Mouse (Mus musculus) G1E-ER4 (cell line): ENCODE results near the gene Slc5a3. TPM values are rescaled to one million over a fixed set of nuclear protein-coding genes. Genes with fewer than 3 reads are reported as not detected.

ENCODE experiments used
- GATA1 ChIP-seq: IDR thresholded peaks from one replicate; pipeline ENCODE4 v1.8.0; 2012; ENCODE audit warnings: low read length, inconsistent platforms
- polyA plus RNA-seq: library from polyadenylated mRNA; stranded (reverse); fragments of >175 nt; gene quantifications from 2 replicates; pipeline ENCODE4 v1.2.3, GENCODE M21; 2012

The Slc5a3 gene
- polyA plus RNA-seq, 1 experiment, result 0.03 TPM

DNA sequence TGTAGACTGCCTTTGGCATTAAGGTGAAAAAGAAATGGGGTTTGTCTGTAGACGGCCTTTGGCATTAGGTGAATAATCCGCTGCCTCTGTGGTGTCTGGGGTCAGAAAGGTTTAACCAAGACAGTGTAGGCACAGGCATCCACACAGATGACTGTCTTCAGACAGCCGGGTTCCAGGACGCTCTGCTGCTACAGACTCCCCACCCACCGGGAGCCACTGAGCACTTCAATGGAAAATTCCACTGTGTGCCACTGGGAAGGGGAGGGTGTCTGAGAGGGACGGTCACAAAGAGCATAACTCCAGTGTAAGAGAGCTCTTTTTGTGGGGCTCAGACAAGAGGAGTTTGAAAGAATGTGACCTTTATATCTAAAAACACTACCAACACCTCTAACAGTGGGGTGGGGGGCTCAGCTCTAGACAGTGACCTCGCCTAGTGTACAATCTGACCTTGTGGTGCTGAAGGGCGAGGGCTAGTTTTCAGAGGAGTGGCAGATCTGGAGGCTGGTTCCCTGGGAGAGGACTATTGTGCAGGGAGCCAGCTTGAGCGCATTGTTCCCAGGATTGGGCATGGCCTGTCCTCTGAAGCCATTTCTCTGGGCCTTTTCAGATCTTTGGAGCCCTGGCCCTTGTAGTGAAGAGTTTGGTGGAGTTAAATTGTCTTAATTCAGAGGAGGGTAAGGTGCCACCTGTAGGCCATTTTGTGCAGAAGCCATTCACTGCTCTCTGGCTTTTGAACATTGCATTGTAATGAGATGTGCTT, 45.6 kb downstream of the Slc5a3 start:
- no peak for TF ChIP-seq GATA1

- TF ChIP-seq GATA1, result no peak
Observed at GRCm38 (mm10) chr16:92104332-92104590, 46.1 kb downstream of the Slc5a3 start.

- TF ChIP-seq GATA1, result no peak
Observed at GRCm38 (mm10) chr16:92104951-92105350, 46.8 kb downstream of the Slc5a3 start.

GRCm38 (mm10) chr16:92105631-92106030, 47.5 kb downstream of the Slc5a3 start:
- no peak for TF ChIP-seq GATA1

- no peak for TF ChIP-seq GATA1
Observed at GRCm38 (mm10) chr16:92107346-92107745, 49.2 kb downstream of the Slc5a3 start.

- TF ChIP-seq GATA1, result no peak
Observed at GRCm38 (mm10) chr16:92114706-92115241, 56.7 kb downstream of the Slc5a3 start.

- no peak for TF ChIP-seq GATA1
Observed at GRCm38 (mm10) chr16:92115611-92116421, 57.7 kb downstream of the Slc5a3 start.

DNA sequence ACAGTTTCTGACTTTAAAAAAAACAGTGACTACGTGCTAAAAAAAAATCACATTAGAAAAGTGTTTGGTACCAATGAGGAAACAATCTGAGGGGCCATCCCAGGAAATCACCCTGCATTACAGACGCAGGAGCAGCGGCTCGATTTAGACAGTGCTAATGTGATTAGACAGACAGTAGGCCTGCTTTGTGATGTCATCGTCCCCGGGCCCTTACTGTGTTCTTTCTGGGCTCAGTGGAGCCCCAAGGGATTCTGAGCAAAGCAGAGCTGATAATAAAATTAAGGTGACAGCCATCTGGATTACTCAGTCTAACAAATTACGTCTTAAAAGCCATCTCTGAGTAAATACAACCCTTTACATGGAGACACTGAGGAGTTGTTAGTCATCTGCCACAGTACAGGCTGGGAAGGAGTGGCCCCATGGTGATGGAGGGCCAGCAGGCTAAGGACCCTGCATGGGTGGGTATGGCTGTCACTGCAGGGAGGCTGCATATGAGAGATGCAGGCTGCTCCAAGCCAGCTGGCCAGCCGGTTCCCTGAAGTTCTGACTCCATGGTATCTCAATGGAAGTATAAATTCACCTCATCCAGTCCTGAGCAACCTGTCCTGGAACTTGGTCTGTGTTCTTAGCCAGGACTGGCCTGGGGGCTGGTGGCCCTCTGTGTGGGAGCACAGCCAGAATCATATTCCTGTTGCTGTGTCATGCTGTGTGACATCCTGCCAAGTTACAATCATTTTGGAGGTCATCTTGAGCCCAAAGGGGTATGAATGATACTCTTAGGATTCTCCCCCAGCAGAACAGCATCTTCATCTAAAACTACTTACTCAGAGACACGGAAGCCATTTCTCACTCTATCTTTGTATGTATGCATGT, 59.5 kb downstream of the Slc5a3 start:
- no peak for TF ChIP-seq GATA1

DNA sequence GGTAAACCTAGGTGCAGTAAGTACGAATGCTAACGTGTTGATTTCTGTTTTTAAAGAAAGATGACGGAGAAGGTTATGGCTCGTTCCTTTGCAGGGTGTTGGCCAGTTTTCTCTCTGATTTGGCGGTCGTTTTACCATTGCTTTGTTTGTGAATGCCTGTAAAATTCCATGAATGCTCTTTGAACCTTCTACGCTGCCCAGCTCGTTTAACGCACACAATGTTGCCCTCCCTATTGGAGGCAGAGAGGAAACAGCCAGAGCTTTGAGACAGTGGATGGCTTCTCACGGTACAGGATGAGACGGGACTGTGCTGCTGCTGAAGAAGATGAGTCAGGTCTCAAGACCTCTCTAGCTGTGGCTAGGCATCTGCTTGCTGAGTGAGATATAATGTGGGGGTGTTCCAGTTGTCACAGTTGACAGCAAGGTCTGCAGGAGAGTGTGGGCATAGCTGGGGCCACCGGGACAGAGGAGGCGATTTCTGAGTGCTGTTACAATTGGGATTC, 60.9 kb downstream of the Slc5a3 start:
- TF ChIP-seq GATA1, result no peak

GRCm38 (mm10) chr16:92120899-92121531, 62.9 kb downstream of the Slc5a3 start:
- TF ChIP-seq GATA1, result no peak

- TF ChIP-seq GATA1, result no peak
Observed at GRCm38 (mm10) chr16:92127226-92127625, 69.1 kb downstream of the Slc5a3 start.

DNA sequence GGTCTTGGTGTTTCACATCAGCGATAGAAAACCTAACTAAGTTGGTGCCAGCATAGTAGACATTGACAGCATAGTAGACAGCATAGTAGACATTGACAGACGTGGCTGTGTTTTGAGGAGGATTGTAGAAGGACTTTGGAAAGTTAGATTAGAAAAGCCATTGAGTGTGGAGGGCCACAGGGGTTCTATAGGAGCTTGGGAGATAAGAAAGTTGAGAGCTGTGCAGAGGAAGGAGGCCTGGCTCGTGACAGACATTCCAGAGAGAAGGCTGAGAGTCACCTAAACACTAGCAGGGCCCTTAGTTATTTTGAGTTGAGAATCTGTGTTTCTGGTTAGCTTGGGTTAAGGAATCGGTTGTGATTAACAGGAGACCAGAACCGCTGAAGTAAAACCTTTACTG, 69.5 kb downstream of the Slc5a3 start:
- TF ChIP-seq GATA1, result no peak

DNA sequence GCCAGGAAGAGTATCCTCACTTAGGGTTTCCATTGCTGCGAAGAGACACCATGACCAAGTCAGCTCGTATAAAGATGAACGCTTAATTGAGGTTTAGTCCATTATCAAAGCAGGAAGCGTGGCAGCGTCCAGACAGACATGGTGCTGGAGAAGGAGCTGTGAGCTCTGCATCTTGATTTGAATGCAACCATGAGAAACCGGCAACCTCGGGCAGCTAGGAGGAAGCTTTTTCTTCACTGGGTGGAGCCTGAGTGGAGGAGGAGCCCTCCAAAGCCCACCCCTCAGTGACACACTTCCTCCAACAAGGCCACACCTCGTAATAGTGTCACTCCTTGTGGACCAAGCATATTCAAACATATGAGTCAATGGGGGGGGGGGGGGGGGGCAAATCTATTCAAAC, 71.7 kb downstream of the Slc5a3 start:
- no peak for TF ChIP-seq GATA1

GRCm38 (mm10) chr16:92132511-92132910, 74.4 kb downstream of the Slc5a3 start:
- no peak for TF ChIP-seq GATA1

GRCm38 (mm10) chr16:92134148-92134764, 76.1 kb downstream of the Slc5a3 start:
- no peak for TF ChIP-seq GATA1
